Mouse (Mus musculus) liver, embryonic 14.5 days (tissue): ENCODE data around the gene Bivm.

ENCODE experiments used
- CTCF ChIP-seq: IDR thresholded peaks from 2 replicates; pipeline ENCODE4 v1.5.1; 2016; ENCODE audit warnings: antibody characterized with exemption, low read depth, control low read depth
- EP300 ChIP-seq: IDR thresholded peaks from 2 replicates; pipeline ENCODE4 v1.6.1; 2016; ENCODE audit warnings: antibody characterized with exemption, low read depth

- TF ChIP-seq CTCF (no peak), EP300 (no peak)
Observed at GRCm38 (mm10) chr1:44129929-44130581, 11.3 kb downstream of the Bivm start.
